Mouse (Mus musculus) liver, adult 2 months (tissue): ENCODE measurements at regions not wholly inside any gene's neighbourhood (a gene's known extent, or its start where the extent isn't known, plus 50 kb on each side); places are given as distances from the start of the nearest gene placed in this dataset.
A peak's percentile ranks its signal among the peaks of the same experiment; 100 is the strongest.

Experiments
- CTCF ChIP-seq: fragments of 200-500 bp; IDR thresholded peaks from 2 replicates; pipeline ENCODE4 v1.5.1; 2011; ENCODE audit warnings: low read depth, low read length, control low read depth
- POLR2A ChIP-seq: fragments of 200-500 bp; IDR thresholded peaks from 2 replicates; pipeline ENCODE4 v1.6.1; 2011; ENCODE audit warnings: low read length, control low read depth; ENCODE audit not compliant: insufficient read depth; ENCODE audit errors: extremely low read depth

GRCm38 (mm10) chr4:124142083-124142482 is 224.3 kb upstream of the 4930535I16Rik start:
- no peak for TF ChIP-seq POLR2A
- peak; percentile 75 for TF ChIP-seq CTCF
